Mouse (Mus musculus) small intestine, adult 2 months (tissue): Measurements from ENCODE around the gene Dhx34.
A peak's percentile ranks its signal among the peaks of the same experiment; 100 is the strongest.

Experiments
- CTCF ChIP-seq: fragments of 200-500 bp; IDR thresholded peaks from 2 replicates; pipeline ENCODE4 v1.5.1; 2012; ENCODE audit warnings: low read depth, mild to moderate bottlenecking, control low read depth, inconsistent platforms, low read length, moderate library complexity, mixed read lengths; ENCODE audit not compliant: insufficient replicate concordance, insufficient read length; ENCODE audit errors: extremely low read depth
- POLR2A ChIP-seq: fragments of 200-500 bp; IDR thresholded peaks from 2 replicates; pipeline ENCODE4 v1.6.1; 2012; ENCODE audit warnings: low read depth, mild to moderate bottlenecking, control low read depth, inconsistent platforms, low read length, moderate library complexity

- no peak for TF ChIP-seq POLR2A
- 0 out of 2 replicates have a peak, but pooled peaks have one; percentile 14 for TF ChIP-seq CTCF
Observed at GRCm38 (mm10) chr7:16210862-16211365, 10.9 kb downstream of the Dhx34 start.
